Mouse (Mus musculus) heart, embryonic 15.5 days (tissue): ENCODE measurements at regions not wholly inside any gene's neighbourhood (a gene's known extent, or its start where the extent isn't known, plus 50 kb on each side); places are given as distances from the start of the nearest gene placed in this dataset.
"Not testable (repeated sequence)": the region's sequence is repeated elsewhere in the genome, so short reads cannot be mapped to it uniquely, and the experiment has no call there.

ENCODE experiments used
- ATAC-seq: fragments of 200-750 bp; cut with Nextera tagmentation; replicated peaks from 2 replicates; pipeline ENCODE4 v1.8.0; 2017; ENCODE audit warnings: low read depth, moderate TSS enrichment; ENCODE audit not compliant: insufficient number of reproducible peaks, insufficient read depth, low FRiP score
- H3K27ac ChIP-seq: fragments of 300-500 bp; sonication (generic); 2 replicates; pipeline ENCODE4 v1.5.1; 2015; ENCODE audit warnings: mild to moderate bottlenecking, inconsistent platforms
- H3K27me3 ChIP-seq: fragments of 300-500 bp; sonication (generic); 2 replicates; pipeline ENCODE4 v1.6.1; 2015; ENCODE audit warnings: inconsistent platforms
- H3K36me3 ChIP-seq: fragments of 300-500 bp; sonication (generic); 2 replicates; pipeline ENCODE4 v1.6.1; 2015; ENCODE audit warnings: mild to moderate bottlenecking, inconsistent platforms
- H3K4me1 ChIP-seq: fragments of 300-500 bp; sonication (generic); replicated peaks from 2 replicates; pipeline ENCODE4 v1.6.1; 2015; ENCODE audit warnings: inconsistent platforms
- H3K4me2 ChIP-seq: fragments of 300-500 bp; sonication (generic); 2 replicates; pipeline ENCODE4 v1.6.1; 2015; ENCODE audit warnings: inconsistent platforms, mild to moderate bottlenecking, moderate library complexity
- H3K4me3 ChIP-seq: fragments of 300-500 bp; sonication (generic); 2 replicates; pipeline ENCODE4 v1.5.1; 2015; ENCODE audit warnings: mild to moderate bottlenecking, inconsistent platforms
- H3K9ac ChIP-seq: fragments of 300-500 bp; sonication (generic); 2 replicates; pipeline ENCODE4 v1.6.1; 2015; ENCODE audit warnings: mild to moderate bottlenecking, inconsistent platforms
- H3K9me3 ChIP-seq: fragments of 300-500 bp; sonication (generic); replicated peaks from 2 replicates; pipeline ENCODE4 v1.6.1; 2016; ENCODE audit warnings: inconsistent platforms
- WGBS: fragments of 180-500 bp; shearing (Covaris S2); methylation state at CpG from one replicate; pipeline ENCODE4 v1.1.7; 2015; ENCODE audit warnings: mixed read lengths; 5-methylcytosine and 5-hydroxymethylcytosine counted together

- Histone ChIP-seq H3K27ac (no peak overlapping the region), H3K36me3 (no peaks in the 10 kb centered on the region), H3K9me3 (no peaks in the 10 kb centered on the region), H3K4me3 (no peak overlapping the region), H3K27me3 (no peaks in the 10 kb centered on the region), H3K9ac (no peak overlapping the region), H3K4me2 (no peak overlapping the region), H3K4me1 (no peaks in the 10 kb centered on the region)
- no peak for ATAC-seq
- 50% methylated on average over 5 of the region's 5 CpGs for WGBS
Measured at GRCm38 (mm10) chr2:114407408-114407807, 206.1 kb upstream of the Zfp770 start.

GRCm38 (mm10) chr2:114384566-114384965, 183.3 kb upstream of the Zfp770 start:
- no peak overlapping the region for H3K4me2 ChIP-seq
- H3K9ac ChIP-seq: no peak overlapping the region
- no peaks in the 10 kb centered on the region for H3K36me3 ChIP-seq
- 48% methylated on average over 3 of the region's 3 CpGs for WGBS
- ATAC-seq: no peak
- no peak overlapping the region for H3K4me3 ChIP-seq
- H3K27ac ChIP-seq: no peak overlapping the region
- no peaks in the 10 kb centered on the region for H3K4me1 ChIP-seq
- H3K9me3 ChIP-seq: no peaks in the 10 kb centered on the region
- no peaks in the 10 kb centered on the region for H3K27me3 ChIP-seq

- Histone ChIP-seq H3K9me3 (no peaks in the 10 kb centered on the region), H3K4me2 (no peak overlapping the region), H3K4me1 (no peaks in the 10 kb centered on the region), H3K4me3 (no peak overlapping the region), H3K9ac (no peak overlapping the region), H3K27ac (no peak overlapping the region), H3K27me3 (no peaks in the 10 kb centered on the region), H3K36me3 (no peaks in the 10 kb centered on the region)
- 38% methylated on average over 1 of the region's 1 CpGs for WGBS
- no peak for ATAC-seq
Measured at GRCm38 (mm10) chr2:114378844-114379533, 177.7 kb upstream of the Zfp770 start.

GRCm38 (mm10) chr2:114373476-114373875, 172.2 kb upstream of the Zfp770 start:
- no peak for ATAC-seq
- no peaks in the 10 kb centered on the region for H3K27me3 ChIP-seq
- no peak overlapping the region for H3K9ac ChIP-seq
- H3K4me3 ChIP-seq: no peak overlapping the region
- H3K27ac ChIP-seq: no peak overlapping the region
- H3K4me2 ChIP-seq: peak overlapping the region; percentile 27; the same call in 1 of the 2 replicates
- H3K4me1 ChIP-seq: no peaks in the 10 kb centered on the region
- no peaks in the 10 kb centered on the region for H3K36me3 ChIP-seq
- H3K9me3 ChIP-seq: no peaks in the 10 kb centered on the region
- WGBS: 42% methylated on average over 7 of the region's 7 CpGs

GRCm38 (mm10) chr2:114353876-114354275, 152.6 kb upstream of the Zfp770 start:
- WGBS: 62% methylated on average over 11 of the region's 11 CpGs
- H3K9me3 ChIP-seq, H3K27me3 ChIP-seq, H3K4me2 ChIP-seq, H3K4me3 ChIP-seq, H3K4me1 ChIP-seq, ATAC-seq, H3K9ac ChIP-seq, H3K36me3 ChIP-seq, H3K27ac ChIP-seq: not testable (repeated sequence)

- no peak for ATAC-seq
- H3K9ac ChIP-seq: no peak overlapping the region
- H3K4me3 ChIP-seq: no peak overlapping the region
- no peaks in the 10 kb centered on the region for H3K36me3 ChIP-seq
- H3K9me3 ChIP-seq: no peaks in the 10 kb centered on the region
- WGBS: 80% methylated on average over 9 of the region's 9 CpGs
- H3K27ac ChIP-seq: no peak overlapping the region
- H3K4me1 ChIP-seq: no peaks in the 10 kb centered on the region
- no peak overlapping the region for H3K4me2 ChIP-seq
- no peaks in the 10 kb centered on the region for H3K27me3 ChIP-seq
Measured at GRCm38 (mm10) chr2:114340578-114341293, 139.5 kb upstream of the Zfp770 start.

GRCm38 (mm10) chr2:114301746-114302145, 100.5 kb upstream of the Zfp770 start:
- WGBS: 67% methylated on average over 3 of the region's 3 CpGs
- no peak for ATAC-seq

GRCm38 (mm10) chr2:114295110-114295509, 93.8 kb upstream of the Zfp770 start:
- WGBS: 42% methylated on average over 1 of the region's 1 CpGs
- ATAC-seq: no peak
- Histone ChIP-seq H3K4me1 (no peaks in the 10 kb centered on the region), H3K36me3 (no peaks in the 10 kb centered on the region), H3K9ac (no peak overlapping the region), H3K9me3 (no peaks in the 10 kb centered on the region), H3K4me2 (no peak overlapping the region), H3K4me3 (no peak overlapping the region), H3K27me3 (no peaks in the 10 kb centered on the region), H3K27ac (no peak overlapping the region)

More at GRCm38 (mm10) chr2:114301746-114302145, 100.5 kb upstream of the Zfp770 start:
- no peak overlapping the region for H3K9ac ChIP-seq
- no peak overlapping the region for H3K27ac ChIP-seq
- no peak overlapping the region for H3K4me2 ChIP-seq
- H3K27me3 ChIP-seq: no peaks in the 10 kb centered on the region
- H3K4me1 ChIP-seq: no peaks in the 10 kb centered on the region
- no peak overlapping the region for H3K4me3 ChIP-seq
- H3K36me3 ChIP-seq: no peaks in the 10 kb centered on the region
- H3K9me3 ChIP-seq: no peaks in the 10 kb centered on the region

- no peak for ATAC-seq
- H3K4me2 ChIP-seq: no peak overlapping the region
- 68% methylated on average over 5 of the region's 5 CpGs for WGBS
- H3K9ac ChIP-seq: no peak overlapping the region
- H3K36me3 ChIP-seq: no peaks in the 10 kb centered on the region
- no peak overlapping the region for H3K27ac ChIP-seq
- no peaks in the 10 kb centered on the region for H3K4me1 ChIP-seq
- H3K9me3 ChIP-seq: no peaks in the 10 kb centered on the region
- no peak overlapping the region for H3K4me3 ChIP-seq
- H3K27me3 ChIP-seq: no peaks in the 10 kb centered on the region
Measured at GRCm38 (mm10) chr2:114291387-114291786, 90.1 kb upstream of the Zfp770 start.

GRCm38 (mm10) chr2:114275536-114275935, 74.3 kb upstream of the Zfp770 start:
- no peak for ATAC-seq
- Histone ChIP-seq H3K9me3 (no peaks in the 10 kb centered on the region), H3K36me3 (no peaks in the 10 kb centered on the region), H3K27me3 (no peaks in the 10 kb centered on the region), H3K27ac (no peak overlapping the region), H3K9ac (no peak overlapping the region), H3K4me3 (no peak overlapping the region), H3K4me1 (no peaks in the 10 kb centered on the region), H3K4me2 (no peak overlapping the region)

GRCm38 (mm10) chr2:114260397-114261071, 59.3 kb upstream of the Zfp770 start:
- Histone ChIP-seq H3K4me3 (peak overlapping the region; percentile 15; the same call in 1 of the 2 replicates), H3K27ac (no peak overlapping the region), H3K4me2 (peak overlapping the region; percentile 42), H3K4me1 (0 out of 2 replicates have a peak, but pooled peaks cover 3% of the 10 kb centered on the region), H3K36me3 (no peaks in the 10 kb centered on the region), H3K27me3 (no peaks in the 10 kb centered on the region), H3K9ac (no peak overlapping the region), H3K9me3 (no peaks in the 10 kb centered on the region)
- no peak for ATAC-seq
- WGBS: 26% methylated on average over 8 of the region's 8 CpGs
